Mouse (Mus musculus): ENCODE measurements around the gene Pdha1. TPM values are rescaled to one million over a fixed set of nuclear protein-coding genes. Genes with fewer than 3 reads are reported as not detected.

Pdha1 gene
- polyA plus RNA-seq (2016; fragmentation: Nextera tagmentation; extraction: Ambion mirVana) = 74.0 and 74.5 TPM in 2 replicates

GRCm38 (mm10) chrX:160137861-160138717, at the start of gene Pdha1:
Gene Pdha1 (minus strand): TSS chrX:160138413.
- 11% methylated on average over 57 of the region's 67 CpGs for WGBS (ENCODE audit: insufficient replicate concordance)
- H3K4me2 ChIP-seq = peak within 1 kb of the TSS; percentile 69

GRCm38 (mm10) chrX:160179032-160179431, 40.8 kb upstream of the Pdha1 start:
- Histone ChIP-seq H3K9me3 (replicated peaks) (no peaks in the 10 kb centered on the region), H3K4me1 (no peaks in the 10 kb centered on the region), H3K36me3 (no peaks in the 10 kb centered on the region), H3K27ac (no peak overlapping the region), H3K4me3 (no peak overlapping the region), H3K9ac (no peak overlapping the region), H3K27me3 (replicated peaks) (0 out of 2 replicates have a peak, but pooled peaks cover 2% of the 10 kb centered on the region), H3K4me2 (no peak overlapping the region)
- WGBS (ENCODE audit: insufficient replicate concordance) = 52% methylated on average over 3 of the region's 3 CpGs
- ATAC-seq = no peak

More at GRCm38 (mm10) chrX:160137861-160138717, at the start of gene Pdha1:
- Histone ChIP-seq H3K36me3 (no peaks in the 10 kb centered on the region), H3K9me3 (replicated peaks) (no peaks in the 10 kb centered on the region), H3K27ac (peak within 1 kb of the TSS; percentile 85), H3K4me3 (peak within 1 kb of the TSS; percentile 71), H3K27me3 (replicated peaks) (peaks cover 11% of the 10 kb centered on the region; the same call in 1 of the 2 replicates), H3K4me1 (peaks cover 26% of the 10 kb centered on the region; the same call in 1 of the 2 replicates), H3K9ac (peak within 1 kb of the TSS; percentile 81)
- peak; percentile 97 for ATAC-seq

- H3K9ac ChIP-seq = no peak overlapping the region
- no peak for ATAC-seq
- no peaks in the 10 kb centered on the region for H3K9me3 ChIP-seq (replicated peaks)
- no peak overlapping the region for H3K4me3 ChIP-seq
- H3K27me3 ChIP-seq (replicated peaks) = 0 out of 2 replicates have a peak, but pooled peaks cover 2% of the 10 kb centered on the region
- H3K4me2 ChIP-seq = no peak overlapping the region
- H3K4me1 ChIP-seq = no peaks in the 10 kb centered on the region
- WGBS (ENCODE audit: insufficient replicate concordance) = 22% methylated on average over 3 of the region's 3 CpGs
- no peaks in the 10 kb centered on the region for H3K36me3 ChIP-seq
- no peak overlapping the region for H3K27ac ChIP-seq
Measured at GRCm38 (mm10) chrX:160170150-160170549, 31.9 kb upstream of the Pdha1 start.

GRCm38 (mm10) chrX:160166246-160166985, 28.2 kb upstream of the Pdha1 start:
- 42% methylated on average over 6 of the region's 6 CpGs for WGBS (ENCODE audit: insufficient replicate concordance)
- H3K4me2 ChIP-seq = no peak overlapping the region
- no peaks in the 10 kb centered on the region for H3K4me1 ChIP-seq
- H3K27ac ChIP-seq = no peak overlapping the region
- H3K27me3 ChIP-seq (replicated peaks) = no peaks in the 10 kb centered on the region
- no peaks in the 10 kb centered on the region for H3K36me3 ChIP-seq
- H3K4me3 ChIP-seq = no peak overlapping the region
- no peak overlapping the region for H3K9ac ChIP-seq
- H3K9me3 ChIP-seq (replicated peaks) = no peaks in the 10 kb centered on the region
- ATAC-seq = no peak

- H3K9ac ChIP-seq = no peak overlapping the region
- no peak for ATAC-seq
- H3K9me3 ChIP-seq (replicated peaks) = no peaks in the 10 kb centered on the region
- no peaks in the 10 kb centered on the region for H3K36me3 ChIP-seq
- H3K27me3 ChIP-seq (replicated peaks) = no peaks in the 10 kb centered on the region
- H3K27ac ChIP-seq = no peak overlapping the region
- no peak overlapping the region for H3K4me3 ChIP-seq
- WGBS (ENCODE audit: insufficient replicate concordance) = 77% methylated on average over 3 of the region's 3 CpGs
- H3K4me1 ChIP-seq = no peaks in the 10 kb centered on the region
- H3K4me2 ChIP-seq = no peak overlapping the region
Measured at GRCm38 (mm10) chrX:160164259-160164658, 26.0 kb upstream of the Pdha1 start.

DNA sequence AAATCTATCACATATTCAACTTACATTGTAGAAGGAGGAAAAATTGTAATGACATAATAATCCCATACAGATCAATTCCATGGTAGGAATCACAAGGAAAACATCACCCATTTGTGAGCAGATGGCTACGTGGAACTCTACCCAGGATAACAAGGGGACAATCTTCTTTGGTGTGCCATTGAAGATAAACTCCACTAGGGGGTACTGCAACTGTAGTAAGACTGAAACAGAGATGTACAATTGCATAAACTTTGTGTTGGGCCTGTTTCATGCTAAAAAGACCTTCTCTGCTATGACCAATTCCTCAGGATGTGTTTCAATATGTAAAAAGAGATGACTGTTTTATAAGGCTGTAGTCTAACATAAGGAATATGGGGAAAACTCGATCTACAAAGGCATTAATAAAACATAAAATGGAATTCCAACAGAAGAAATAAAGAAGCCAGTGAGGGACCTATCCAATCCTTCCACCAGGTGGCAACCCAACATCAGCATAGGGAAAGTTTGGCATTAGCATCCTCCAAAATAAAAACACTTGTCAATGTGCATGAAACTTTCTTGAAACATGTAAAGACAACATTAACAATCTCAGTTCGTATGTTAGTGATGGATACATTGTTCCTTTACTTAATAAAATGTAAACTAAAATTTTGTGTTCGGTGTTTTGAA, 15.1 kb upstream of the Pdha1 start:
- WGBS (ENCODE audit: insufficient replicate concordance) = 40% methylated on average over 4 of the region's 4 CpGs
- Histone ChIP-seq H3K36me3 (no peaks in the 10 kb centered on the region), H3K4me3 (no peak overlapping the region), H3K9ac (no peak overlapping the region), H3K27me3 (replicated peaks) (no peaks in the 10 kb centered on the region), H3K4me2 (no peak overlapping the region), H3K9me3 (replicated peaks) (no peaks in the 10 kb centered on the region), H3K4me1 (no peaks in the 10 kb centered on the region), H3K27ac (no peak overlapping the region)
- ATAC-seq = no peak

- no peak overlapping the region for H3K4me3 ChIP-seq
- WGBS (ENCODE audit: insufficient replicate concordance) = 77% methylated on average over 3 of the region's 3 CpGs
- H3K4me2 ChIP-seq = no peak overlapping the region
- H3K9ac ChIP-seq = no peak overlapping the region
- H3K27me3 ChIP-seq (replicated peaks) = no peaks in the 10 kb centered on the region
- no peaks in the 10 kb centered on the region for H3K9me3 ChIP-seq (replicated peaks)
- H3K27ac ChIP-seq = no peak overlapping the region
- no peaks in the 10 kb centered on the region for H3K4me1 ChIP-seq
- no peaks in the 10 kb centered on the region for H3K36me3 ChIP-seq
- no peak for ATAC-seq
Measured at GRCm38 (mm10) chrX:160148859-160149258, 10.6 kb upstream of the Pdha1 start.

DNA sequence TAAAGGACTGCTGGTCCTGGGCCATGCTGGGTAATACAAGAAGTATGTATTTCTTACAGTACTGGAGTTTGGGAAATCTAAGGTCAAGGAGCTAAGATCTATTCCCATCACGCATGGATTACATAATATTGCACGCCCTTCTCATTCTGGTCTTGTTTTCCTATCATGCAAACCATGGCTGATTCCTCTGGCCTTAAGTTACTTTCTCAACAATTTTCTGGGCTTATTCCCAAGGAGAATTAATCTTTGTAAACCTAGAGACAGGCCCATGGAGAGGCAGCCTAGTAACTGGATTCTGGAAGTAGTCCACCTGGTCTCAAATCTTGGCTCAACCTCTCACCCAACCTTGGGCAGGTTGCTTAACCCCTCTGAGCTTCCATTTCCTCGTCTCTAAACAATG, 9.2 kb upstream of the Pdha1 start:
- 72% methylated on average over 3 of the region's 3 CpGs for WGBS (ENCODE audit: insufficient replicate concordance)
- H3K27ac ChIP-seq = no peak overlapping the region
- ATAC-seq = no peak
- H3K4me2 ChIP-seq = no peak overlapping the region
- H3K9ac ChIP-seq = no peak overlapping the region
- H3K36me3 ChIP-seq = no peaks in the 10 kb centered on the region
- H3K4me3 ChIP-seq = no peak overlapping the region
- H3K4me1 ChIP-seq = no peaks in the 10 kb centered on the region
- H3K27me3 ChIP-seq (replicated peaks) = no peaks in the 10 kb centered on the region
- H3K9me3 ChIP-seq (replicated peaks) = no peaks in the 10 kb centered on the region

GRCm38 (mm10) chrX:160146806-160147205, 8.6 kb upstream of the Pdha1 start:
- Histone ChIP-seq H3K4me1 (no peaks in the 10 kb centered on the region), H3K9me3 (replicated peaks) (no peaks in the 10 kb centered on the region), H3K27ac (no peak overlapping the region), H3K9ac (no peak overlapping the region), H3K27me3 (replicated peaks) (no peaks in the 10 kb centered on the region), H3K4me3 (no peak overlapping the region), H3K36me3 (no peaks in the 10 kb centered on the region), H3K4me2 (no peak overlapping the region)
- WGBS (ENCODE audit: insufficient replicate concordance) = 66% methylated on average over 4 of the region's 4 CpGs
- no peak for ATAC-seq

DNA sequence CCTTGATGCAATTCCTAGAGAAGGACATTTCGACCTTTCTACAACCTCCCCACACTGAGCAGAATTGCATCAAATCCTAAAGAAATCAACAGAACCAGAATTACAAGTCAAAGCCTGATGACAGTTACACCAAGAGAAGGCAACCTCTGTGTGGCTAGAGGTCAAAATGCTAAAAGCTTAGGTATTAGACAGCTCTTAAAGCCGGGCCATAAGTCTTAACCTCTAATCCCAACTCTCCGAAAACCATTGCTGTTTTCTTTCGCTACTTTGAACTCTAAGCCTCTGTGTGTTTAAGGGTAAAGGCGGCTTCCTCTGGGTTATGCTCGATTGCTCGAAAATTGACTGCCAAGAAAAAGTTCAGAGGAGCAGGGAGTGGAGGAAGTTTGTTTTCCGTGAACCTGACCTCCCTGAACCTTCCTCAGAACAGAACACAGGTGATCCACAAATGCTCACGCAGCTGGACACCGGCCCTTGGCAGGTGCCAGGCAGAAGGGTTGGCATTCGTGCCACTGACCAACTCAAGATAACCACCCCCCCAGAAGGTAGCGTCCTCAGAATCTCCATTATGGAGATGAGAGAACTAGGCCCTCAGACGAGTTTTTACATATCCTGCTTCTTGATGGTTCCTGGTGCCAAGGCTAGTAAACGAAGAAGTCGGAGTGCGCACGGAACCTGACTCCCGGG, 894 bp downstream of the Pdha1 start:
- ATAC-seq = peak; percentile 1; the same call in 1 of the 2 replicates
- no peaks in the 10 kb centered on the region for H3K9me3 ChIP-seq (replicated peaks)
- H3K9ac ChIP-seq = peak overlapping the region; percentile 81
- H3K4me3 ChIP-seq = peak overlapping the region; percentile 71
- H3K4me1 ChIP-seq = peaks cover 26% of the 10 kb centered on the region; the same call in 1 of the 2 replicates
- H3K4me2 ChIP-seq = peak overlapping the region; percentile 69
- H3K36me3 ChIP-seq = peaks cover 5% of the 10 kb centered on the region
- WGBS (ENCODE audit: insufficient replicate concordance) = 11% methylated on average over 18 of the region's 18 CpGs
- H3K27ac ChIP-seq = peak overlapping the region; percentile 85; the same call in 1 of the 2 replicates
- H3K27me3 ChIP-seq (replicated peaks) = peaks cover 11% of the 10 kb centered on the region; the same call in 1 of the 2 replicates

DNA sequence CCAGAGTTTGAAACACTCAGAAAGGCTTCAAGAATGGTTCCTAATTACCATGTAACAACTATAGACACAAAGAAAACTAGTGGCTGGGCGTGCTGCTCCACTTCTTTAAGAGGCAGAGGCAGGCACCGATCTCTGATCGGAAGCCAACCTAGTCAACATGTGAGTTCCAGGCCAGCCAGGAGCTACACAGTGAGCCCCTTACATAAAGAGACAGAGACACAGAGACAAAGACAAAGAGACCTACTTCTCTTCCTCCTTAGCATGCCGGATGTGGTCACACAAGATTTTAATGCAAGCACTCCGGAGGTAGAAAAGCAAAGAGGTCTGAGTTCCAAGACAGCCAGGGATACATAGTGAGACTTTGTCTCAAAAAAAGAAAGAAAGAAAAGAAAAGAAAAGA, 2.1 kb downstream of the Pdha1 start:
- H3K36me3 ChIP-seq = peaks cover 14% of the 10 kb centered on the region
- peak overlapping the region; percentile 69 for H3K4me2 ChIP-seq
- peaks cover 26% of the 10 kb centered on the region; the same call in 1 of the 2 replicates for H3K4me1 ChIP-seq
- H3K9ac ChIP-seq = peak overlapping the region; percentile 57; the same call in 1 of the 2 replicates
- peak overlapping the region; percentile 71 for H3K4me3 ChIP-seq
- H3K27me3 ChIP-seq (replicated peaks) = peaks cover 10% of the 10 kb centered on the region; the same call in 1 of the 2 replicates
- no peaks in the 10 kb centered on the region for H3K9me3 ChIP-seq (replicated peaks)
- no peak for ATAC-seq
- 31% methylated on average over 5 of the region's 5 CpGs for WGBS (ENCODE audit: insufficient replicate concordance)
- H3K27ac ChIP-seq = no peak overlapping the region
